Mouse (Mus musculus): ENCODE data around the gene H2afy. TPM values are rescaled to one million over a fixed set of nuclear protein-coding genes. Genes with fewer than 3 reads are reported as not detected.
A peak's percentile ranks its signal among the peaks of the same experiment; 100 is the strongest.

Gene H2afy
- polyA plus RNA-seq, 1 experiment from 2014 or later = 645 TPM

DNA sequence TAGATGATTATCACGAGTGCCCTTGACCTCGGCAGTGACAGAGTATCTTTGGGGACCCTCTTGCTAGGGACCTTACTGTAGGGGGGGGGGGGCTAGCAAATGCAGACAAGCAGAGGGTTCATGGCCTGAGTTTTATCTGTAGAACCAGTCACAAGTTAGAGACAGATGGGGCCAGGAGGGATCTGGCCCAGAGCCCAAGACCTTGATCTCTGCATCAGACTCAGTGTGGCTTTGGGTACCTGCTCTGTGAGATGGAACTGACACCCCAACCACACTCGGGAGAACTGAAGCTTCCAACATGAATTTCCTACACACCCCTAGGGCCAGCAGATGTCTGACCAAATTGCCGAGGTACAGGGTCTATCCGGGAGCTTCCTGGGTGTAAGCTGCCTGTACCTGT, 63.0 kb downstream of the H2afy start:
- H3K36me3 ChIP-seq = peaks cover 76% of the 10 kb centered on the region
- no peaks in the 10 kb centered on the region for H3K27me3 ChIP-seq (ENCODE audit: low read depth, poor library complexity, severe bottlenecking)
- H3K4me1 ChIP-seq = peaks cover 55% of the 10 kb centered on the region
- 88% methylated on average over 5 of the region's 5 CpGs for WGBS
- H3K27ac ChIP-seq = 0 out of 2 replicates have a peak overlapping the region, but pooled peaks have one; percentile 17
- H3K4me3 ChIP-seq = no peak overlapping the region
- no peaks in the 10 kb centered on the region for H3K9me3 ChIP-seq (replicated peaks)
- no peak for DNase-seq (ENCODE audit: low spot score)

DNA sequence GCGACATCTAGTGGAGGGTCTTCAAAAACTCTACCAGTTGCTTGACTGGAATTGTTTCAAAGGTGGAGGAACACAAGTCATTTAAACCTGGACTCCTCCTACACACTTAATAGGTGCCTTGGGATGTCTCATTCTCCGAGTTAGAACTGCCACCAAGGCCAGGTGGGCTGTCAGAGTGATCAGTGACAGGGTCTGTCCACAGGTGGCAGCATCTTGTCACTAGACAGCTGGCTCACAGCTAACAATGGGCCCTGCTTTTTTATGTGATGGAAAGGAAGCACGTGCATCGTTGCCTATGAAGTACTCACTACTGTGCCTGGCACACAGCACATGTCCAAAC, 63.9 kb downstream of the H2afy start:
- WGBS = 52% methylated on average over 4 of the region's 4 CpGs
- H3K4me1 ChIP-seq = peaks cover 64% of the 10 kb centered on the region
- H3K4me3 ChIP-seq = no peak overlapping the region
- no peaks in the 10 kb centered on the region for H3K9me3 ChIP-seq (replicated peaks)
- H3K36me3 ChIP-seq = peaks cover 66% of the 10 kb centered on the region
- DNase-seq (ENCODE audit: low spot score) = no peak
- H3K27me3 ChIP-seq (ENCODE audit: low read depth, poor library complexity, severe bottlenecking) = no peaks in the 10 kb centered on the region
- H3K27ac ChIP-seq = no peak overlapping the region; the same call in 1 of the 2 replicates

DNA sequence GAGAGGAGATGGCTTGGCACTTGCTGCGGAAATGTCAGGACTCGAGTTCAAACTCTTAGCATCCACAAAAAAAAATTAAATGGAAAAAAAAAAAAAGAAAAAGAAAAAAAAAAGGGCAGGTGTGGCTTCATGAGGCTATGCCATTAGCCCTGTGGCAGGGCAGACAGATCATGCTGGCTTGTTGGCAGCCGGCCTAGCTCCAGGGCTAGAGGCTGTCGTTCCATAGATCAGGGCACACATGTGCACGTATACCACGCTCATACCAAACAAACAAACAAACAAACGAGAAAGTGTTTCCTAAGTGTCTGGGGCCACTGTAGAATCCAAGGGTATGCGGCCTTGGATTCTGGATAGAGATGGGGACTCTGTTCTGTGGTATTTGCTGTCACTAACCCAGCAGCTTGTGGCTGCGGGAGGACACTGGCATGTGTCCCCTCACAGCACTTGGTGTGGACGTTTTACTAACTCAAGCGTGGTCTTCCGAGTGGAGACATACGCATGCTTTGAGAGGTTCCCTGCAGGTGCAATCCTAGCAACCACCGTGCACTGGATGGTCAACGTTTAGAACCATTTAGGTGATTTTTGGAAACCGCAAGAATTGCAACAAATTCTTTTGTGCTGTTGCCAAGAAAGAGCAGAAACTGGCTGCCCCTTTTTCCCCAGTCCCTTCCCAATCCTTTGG, 64.4 kb downstream of the H2afy start:
- DNase-seq (ENCODE audit: low spot score) = no peak
- Histone ChIP-seq H3K36me3 (peaks cover 61% of the 10 kb centered on the region), H3K27me3 (ENCODE audit: low read depth, poor library complexity, severe bottlenecking) (no peaks in the 10 kb centered on the region), H3K4me1 (peaks cover 69% of the 10 kb centered on the region), H3K27ac (peak overlapping the region; percentile 37; the same call in 1 of the 2 replicates), H3K4me3 (no peak overlapping the region), H3K9me3 (replicated peaks) (no peaks in the 10 kb centered on the region)
- 84% methylated on average over 16 of the region's 16 CpGs for WGBS

DNA sequence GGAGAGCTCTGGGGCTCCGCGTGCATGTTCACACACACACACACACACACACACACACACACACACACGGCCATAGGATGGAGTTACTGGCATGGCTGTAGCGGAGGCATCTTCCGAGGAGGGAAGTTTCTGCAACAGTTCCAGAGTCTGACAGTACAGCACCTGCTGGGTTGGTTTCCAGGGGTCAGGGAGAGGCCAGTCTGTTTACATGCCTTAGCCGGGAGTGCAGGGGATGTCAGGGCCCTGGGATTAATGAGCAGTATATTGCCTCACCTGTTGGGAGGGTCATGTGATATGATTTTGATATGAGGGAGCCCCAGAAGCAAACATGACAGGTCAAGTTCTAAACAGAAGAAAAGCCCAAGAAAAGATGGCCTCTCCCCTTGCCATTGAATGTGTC, 66.5 kb downstream of the H2afy start:
- WGBS = 70% methylated on average over 6 of the region's 6 CpGs
- no peak for DNase-seq (ENCODE audit: low spot score)
- Histone ChIP-seq H3K27ac (no peak overlapping the region), H3K4me1 (peaks cover 67% of the 10 kb centered on the region), H3K9me3 (replicated peaks) (no peaks in the 10 kb centered on the region), H3K4me3 (no peak overlapping the region), H3K36me3 (peaks cover 40% of the 10 kb centered on the region), H3K27me3 (ENCODE audit: low read depth, poor library complexity, severe bottlenecking) (0 out of 2 replicates have a peak, but pooled peaks cover 4% of the 10 kb centered on the region)

DNA sequence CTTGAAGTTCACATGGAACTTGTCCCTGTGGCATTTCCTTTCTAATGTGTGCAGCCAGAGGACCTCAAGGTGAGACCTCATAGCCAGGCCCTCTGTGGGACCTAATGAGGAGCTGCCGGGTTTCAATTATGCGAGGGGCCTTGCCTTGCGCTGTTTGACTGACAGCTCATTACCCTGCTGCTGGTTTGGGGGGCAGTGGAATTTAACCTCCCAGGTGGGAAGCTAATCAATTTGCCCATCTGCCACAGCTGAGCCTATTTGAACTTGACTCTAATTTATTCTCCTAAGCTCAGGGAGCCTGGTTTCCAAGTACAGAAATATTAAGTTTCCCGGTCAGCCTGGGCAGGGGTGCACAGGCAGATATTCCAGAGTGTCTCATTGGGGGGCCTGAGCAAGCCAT, 67.6 kb downstream of the H2afy start:
- peaks cover 65% of the 10 kb centered on the region for H3K4me1 ChIP-seq
- DNase-seq (ENCODE audit: low spot score) = no peak

DNA sequence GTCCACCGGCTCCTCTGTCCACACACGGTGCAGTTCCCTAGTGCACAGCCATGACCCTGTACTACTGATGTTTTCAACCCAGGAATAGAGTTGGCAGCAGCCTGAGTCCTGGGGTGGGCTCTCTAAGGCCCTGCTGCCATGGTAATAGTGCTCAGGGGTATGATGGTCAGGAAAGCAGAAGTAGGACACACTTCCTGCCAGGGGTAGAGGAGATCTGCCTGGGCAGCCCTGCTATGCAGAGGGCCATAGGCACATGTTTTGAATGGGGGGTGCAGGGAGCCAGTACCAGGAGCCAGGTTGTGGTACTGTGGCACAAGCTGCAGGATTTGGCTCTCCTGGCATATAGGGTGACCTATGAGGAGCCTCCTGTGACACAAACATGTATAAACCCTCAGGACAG, 69.3 kb downstream of the H2afy start:
- DNase-seq (ENCODE audit: low spot score) = no peak
- Histone ChIP-seq H3K27me3 (ENCODE audit: low read depth, poor library complexity, severe bottlenecking) (0 out of 2 replicates have a peak, but pooled peaks cover 12% of the 10 kb centered on the region), H3K4me3 (no peak overlapping the region), H3K9me3 (replicated peaks) (no peaks in the 10 kb centered on the region), H3K36me3 (peaks cover 15% of the 10 kb centered on the region), H3K27ac (peak overlapping the region; percentile 61), H3K4me1 (peaks cover 71% of the 10 kb centered on the region)
- WGBS = 92% methylated on average over 2 of the region's 2 CpGs

More for the DNA sequence above, 67.6 kb downstream of the H2afy start:
- Histone ChIP-seq H3K36me3 (peaks cover 31% of the 10 kb centered on the region), H3K4me3 (no peak overlapping the region), H3K27ac (peak overlapping the region; percentile 61; the same call in 1 of the 2 replicates), H3K9me3 (replicated peaks) (no peaks in the 10 kb centered on the region), H3K27me3 (ENCODE audit: low read depth, poor library complexity, severe bottlenecking) (0 out of 2 replicates have a peak, but pooled peaks cover 12% of the 10 kb centered on the region)
- WGBS = 28% methylated on average over 4 of the region's 4 CpGs

DNA sequence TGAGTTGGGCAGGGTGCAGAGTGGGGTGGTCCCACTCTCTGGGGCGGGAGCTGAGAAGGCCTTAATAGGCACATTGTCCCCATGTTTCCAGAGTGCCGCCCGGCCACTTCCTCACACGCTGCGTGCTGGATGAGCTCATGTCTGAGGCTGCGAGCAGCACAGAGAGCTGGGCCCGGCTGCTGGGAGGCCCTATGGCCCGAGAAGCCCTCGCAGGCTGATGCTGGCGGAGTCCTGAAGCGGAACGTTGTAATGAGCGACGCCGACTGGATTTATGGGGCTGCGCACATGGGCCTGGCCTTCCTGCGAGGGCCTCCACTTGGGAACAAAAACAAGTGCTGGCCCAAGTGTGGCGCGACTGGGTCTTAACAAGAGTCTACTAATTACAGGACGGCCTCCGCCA, 70.0 kb downstream of the H2afy start:
- DNase-seq (ENCODE audit: low spot score) = no peak
- peaks cover 7% of the 10 kb centered on the region for H3K36me3 ChIP-seq
- H3K4me1 ChIP-seq = peaks cover 71% of the 10 kb centered on the region
- H3K4me3 ChIP-seq = no peak overlapping the region
- 70% methylated on average over 21 of the region's 21 CpGs for WGBS
- peak overlapping the region; percentile 70 for H3K27ac ChIP-seq
- no peaks in the 10 kb centered on the region for H3K9me3 ChIP-seq (replicated peaks)
- H3K27me3 ChIP-seq (ENCODE audit: low read depth, poor library complexity, severe bottlenecking) = 0 out of 2 replicates have a peak, but pooled peaks cover 12% of the 10 kb centered on the region

DNA sequence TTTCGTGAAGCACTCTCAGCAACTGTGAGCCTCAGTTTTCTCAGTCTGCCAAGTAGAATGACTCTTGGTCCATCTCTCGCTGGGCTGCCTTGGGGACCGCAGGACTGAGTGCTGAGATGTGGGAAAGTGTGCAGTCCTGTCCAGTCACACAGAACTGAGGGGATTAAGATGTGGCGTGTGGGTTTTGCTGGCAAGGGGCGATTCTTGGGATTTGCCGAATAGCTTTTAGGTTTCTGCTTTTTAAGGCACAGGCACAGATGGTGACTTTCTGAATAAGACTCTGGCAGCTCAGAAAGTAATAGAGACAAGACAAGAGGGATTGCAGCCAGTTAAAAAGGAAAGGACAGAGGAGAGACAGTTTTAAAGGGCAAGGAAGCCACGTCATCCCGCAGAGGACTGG, 78.4 kb downstream of the H2afy start:
- H3K27me3 ChIP-seq (ENCODE audit: low read depth, poor library complexity, severe bottlenecking) = no peaks in the 10 kb centered on the region
- H3K9me3 ChIP-seq (replicated peaks) = no peaks in the 10 kb centered on the region
- no peaks in the 10 kb centered on the region for H3K36me3 ChIP-seq
- DNase-seq (ENCODE audit: low spot score) = no peak
- H3K27ac ChIP-seq = no peak overlapping the region
- H3K4me3 ChIP-seq = no peak overlapping the region
- WGBS = 88% methylated on average over 8 of the region's 8 CpGs
- H3K4me1 ChIP-seq = peaks cover 25% of the 10 kb centered on the region

DNA sequence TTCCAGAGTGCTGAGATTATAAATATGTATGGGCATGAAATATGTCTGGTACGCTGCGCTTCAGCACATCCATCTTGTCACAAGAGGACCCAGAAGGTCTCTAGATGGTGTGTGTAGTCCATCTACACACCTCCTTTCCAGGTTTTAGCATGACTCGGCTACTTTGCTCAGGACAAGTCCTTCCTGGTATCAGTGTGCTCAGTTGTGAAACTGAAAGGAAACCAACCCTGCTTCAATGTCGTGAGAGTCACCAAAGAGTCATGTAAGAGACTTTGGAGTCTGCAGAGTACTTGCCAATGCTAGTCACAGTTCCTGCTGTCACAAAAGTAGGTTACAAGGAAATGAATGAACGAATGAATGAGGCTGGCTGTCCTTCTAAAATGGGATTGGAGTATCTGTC, 80.4 kb downstream of the H2afy start:
- Histone ChIP-seq H3K27ac (no peak overlapping the region), H3K27me3 (ENCODE audit: low read depth, poor library complexity, severe bottlenecking) (no peaks in the 10 kb centered on the region), H3K9me3 (replicated peaks) (no peaks in the 10 kb centered on the region), H3K36me3 (no peaks in the 10 kb centered on the region), H3K4me1 (peaks cover 31% of the 10 kb centered on the region), H3K4me3 (no peak overlapping the region)
- no peak for DNase-seq (ENCODE audit: low spot score)
- 91% methylated on average over 5 of the region's 5 CpGs for WGBS

DNA sequence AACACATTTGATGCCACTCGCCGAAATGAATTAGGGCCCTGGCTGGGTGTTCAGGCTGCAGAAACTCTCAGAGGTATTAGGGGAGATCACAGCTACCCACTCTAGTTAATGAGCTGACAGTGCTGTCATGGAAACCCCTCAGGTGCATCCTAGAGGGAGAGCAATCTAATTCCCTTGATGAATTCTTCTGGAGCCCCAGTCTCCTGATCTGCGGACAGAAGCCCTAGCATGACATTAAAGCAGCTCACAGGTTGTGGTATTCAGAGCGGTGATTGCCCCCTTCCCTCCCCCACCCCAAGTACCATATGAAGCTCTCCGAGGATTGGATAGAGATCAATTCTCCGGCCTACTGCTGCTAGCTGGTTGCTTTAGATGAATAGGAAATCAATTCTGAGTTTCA, 82.1 kb downstream of the H2afy start:
- 70% methylated on average over 6 of the region's 6 CpGs for WGBS
- no peaks in the 10 kb centered on the region for H3K36me3 ChIP-seq
- H3K9me3 ChIP-seq (replicated peaks) = no peaks in the 10 kb centered on the region
- no peak for DNase-seq (ENCODE audit: low spot score)
- no peaks in the 10 kb centered on the region for H3K27me3 ChIP-seq (ENCODE audit: low read depth, poor library complexity, severe bottlenecking)
- H3K4me1 ChIP-seq = peaks cover 36% of the 10 kb centered on the region
- no peak overlapping the region for H3K4me3 ChIP-seq
- H3K27ac ChIP-seq = no peak overlapping the region

DNA sequence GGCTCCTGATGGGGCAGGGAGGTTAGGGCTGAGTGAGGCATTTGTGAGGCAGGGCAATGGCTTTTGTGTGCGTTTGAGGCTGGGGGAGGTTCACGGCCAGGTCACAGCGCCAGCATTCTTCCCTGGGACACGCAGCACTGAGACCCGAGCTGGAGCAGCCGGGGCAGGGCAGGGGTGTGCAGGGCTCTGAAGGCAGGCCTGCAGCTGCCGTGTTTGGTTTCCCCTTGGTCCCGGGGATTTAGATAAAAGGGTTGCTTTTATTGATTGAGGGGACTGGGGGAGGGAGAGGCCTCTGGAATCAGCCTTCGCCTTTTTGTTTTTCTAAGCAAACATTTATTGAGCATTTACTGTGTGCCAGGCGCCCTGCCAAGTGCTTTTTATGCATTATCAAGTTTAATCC, 83.4 kb downstream of the H2afy start:
- Histone ChIP-seq H3K9me3 (replicated peaks) (no peaks in the 10 kb centered on the region), H3K4me1 (peaks cover 36% of the 10 kb centered on the region), H3K36me3 (no peaks in the 10 kb centered on the region), H3K4me3 (no peak overlapping the region), H3K27me3 (ENCODE audit: low read depth, poor library complexity, severe bottlenecking) (no peaks in the 10 kb centered on the region), H3K27ac (peak overlapping the region; percentile 11; the same call in 1 of the 2 replicates)
- DNase-seq (ENCODE audit: low spot score) = no peak
- 14% methylated on average over 10 of the region's 10 CpGs for WGBS

DNA sequence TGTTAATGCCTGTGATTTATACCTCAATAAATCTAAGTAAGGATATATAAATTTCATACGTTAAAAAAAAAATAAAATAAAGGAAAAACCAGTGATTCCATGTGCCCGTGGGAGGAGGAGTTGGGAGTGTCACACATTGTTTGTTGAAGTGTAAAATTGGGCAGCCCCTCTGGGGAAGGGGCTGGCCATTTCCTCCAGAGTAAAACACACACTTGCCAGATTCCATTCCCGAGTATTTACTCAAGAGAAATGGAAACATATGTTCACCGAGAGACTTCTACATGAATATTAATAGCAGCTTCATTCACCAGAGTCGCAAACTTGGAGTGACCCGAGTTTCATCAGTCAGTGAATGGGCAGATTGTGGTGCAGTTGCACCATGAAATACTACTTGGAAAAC, 85.9 kb downstream of the H2afy start:
- no peak for DNase-seq (ENCODE audit: low spot score)
- no peak overlapping the region for H3K4me3 ChIP-seq
- peaks cover 35% of the 10 kb centered on the region for H3K4me1 ChIP-seq
- H3K36me3 ChIP-seq = no peaks in the 10 kb centered on the region
- no peak overlapping the region for H3K27ac ChIP-seq
- H3K27me3 ChIP-seq (ENCODE audit: low read depth, poor library complexity, severe bottlenecking) = no peaks in the 10 kb centered on the region
- no peaks in the 10 kb centered on the region for H3K9me3 ChIP-seq (replicated peaks)
- WGBS = 73% methylated on average over 6 of the region's 6 CpGs

DNA sequence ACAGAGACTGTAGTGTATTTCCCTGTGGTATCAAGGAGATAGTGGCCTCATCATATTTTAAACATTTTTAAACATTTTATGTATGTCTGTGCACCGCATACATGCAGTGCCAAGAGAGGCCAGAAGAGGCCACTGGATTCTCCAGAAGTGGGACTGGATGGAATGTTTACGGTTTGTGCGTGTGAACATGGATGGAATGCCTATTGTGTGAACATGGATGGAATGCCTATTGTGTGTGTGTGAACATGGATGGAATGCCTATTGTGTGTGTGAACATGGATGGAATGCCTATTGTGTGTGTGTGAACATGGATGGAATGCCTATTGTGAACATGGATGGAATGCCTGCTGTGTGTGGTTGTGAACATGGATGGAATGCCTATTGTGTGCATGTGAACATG, 93.9 kb downstream of the H2afy start:
- Histone ChIP-seq H3K27me3 (ENCODE audit: low read depth, poor library complexity, severe bottlenecking) (no peaks in the 10 kb centered on the region), H3K9me3 (replicated peaks) (no peaks in the 10 kb centered on the region), H3K36me3 (no peaks in the 10 kb centered on the region), H3K27ac (no peak overlapping the region), H3K4me3 (no peak overlapping the region), H3K4me1 (no peaks in the 10 kb centered on the region)
- no peak for DNase-seq (ENCODE audit: low spot score)
- 90% methylated on average over 3 of the region's 3 CpGs for WGBS

DNA sequence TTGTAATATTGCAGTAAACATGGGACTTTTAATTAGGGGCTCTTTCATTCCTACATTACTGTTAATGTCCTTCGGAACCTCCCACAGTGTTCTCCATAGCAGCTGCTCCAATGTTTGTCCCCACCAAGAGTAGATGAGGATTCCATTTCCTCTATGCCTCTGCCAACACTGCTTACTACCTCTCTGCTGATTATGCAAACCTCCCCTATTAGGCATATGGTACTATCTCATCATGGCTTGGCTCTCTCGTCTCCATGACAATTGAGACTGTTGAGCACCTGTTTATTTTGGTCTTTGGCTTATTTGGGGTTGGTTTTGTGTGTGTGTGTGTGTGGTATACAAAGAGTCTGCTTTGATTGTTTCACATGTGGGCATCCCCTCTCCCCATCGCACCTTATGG, 95.5 kb downstream of the H2afy start:
- 87% methylated on average over 3 of the region's 3 CpGs for WGBS
- DNase-seq (ENCODE audit: low spot score) = no peak
- H3K36me3 ChIP-seq = no peaks in the 10 kb centered on the region
- no peak overlapping the region for H3K4me3 ChIP-seq
- H3K27ac ChIP-seq = no peak overlapping the region
- H3K27me3 ChIP-seq (ENCODE audit: low read depth, poor library complexity, severe bottlenecking) = no peaks in the 10 kb centered on the region
- H3K4me1 ChIP-seq = no peaks in the 10 kb centered on the region
- H3K9me3 ChIP-seq (replicated peaks) = no peaks in the 10 kb centered on the region
